Mouse (Mus musculus): ENCODE data around the gene Grid1.

GRCm38 (mm10) chr14:34884611-34885010 is 64.7 kb downstream of the Grid1 start:
- TF ChIP-seq CTCF (IDR thresholded peaks at IDR 0.05) (no peak), EP300 (IDR thresholded peaks at IDR 0.05) (no peak)

Data from lung, postnatal 0 days (tissue).